Mouse (Mus musculus) ES-Bruce4 (cell line): ENCODE results near the gene Sel1l. TPM values are rescaled to one million over a fixed set of nuclear protein-coding genes. Genes with fewer than 3 reads are reported as not detected.

ENCODE experiments used
- H3K27ac ChIP-seq: 2 replicates; pipeline ENCODE4 v1.5.1; 2012; ENCODE audit warnings: low read length, inconsistent platforms; ENCODE audit not compliant: insufficient read depth
- H3K27me3 ChIP-seq: 2 replicates; pipeline ENCODE4 v1.6.1; 2012; ENCODE audit warnings: mild to moderate bottlenecking, low read length, inconsistent platforms; ENCODE audit not compliant: control insufficient read depth, poor library complexity, insufficient read depth, severe bottlenecking
- H3K36me3 ChIP-seq: 2 replicates; pipeline ENCODE4 v1.6.1; 2012; ENCODE audit warnings: inconsistent platforms, mild to moderate bottlenecking, low read length, moderate library complexity; ENCODE audit not compliant: control insufficient read depth, poor library complexity, insufficient read depth, severe bottlenecking
- H3K4me1 ChIP-seq: one replicate; pipeline ENCODE4 v1.8.1; 2011; ENCODE audit warnings: low read length; ENCODE audit not compliant: control insufficient read depth, insufficient read depth
- H3K4me3 ChIP-seq: 2 replicates; pipeline ENCODE4 v1.5.1; 2011; ENCODE audit warnings: low read depth, mild to moderate bottlenecking, low read length
- H3K9ac ChIP-seq: 2 replicates; pipeline ENCODE4 v1.6.1; 2012; ENCODE audit warnings: low read depth, mild to moderate bottlenecking, inconsistent platforms; ENCODE audit not compliant: poor library complexity, severe bottlenecking
- H3K9me3 ChIP-seq: replicated peaks from 2 replicates; pipeline ENCODE4 v1.6.1; 2012; ENCODE audit warnings: mild to moderate bottlenecking, low read length, inconsistent platforms; ENCODE audit not compliant: control insufficient read depth, poor library complexity, insufficient read depth, severe bottlenecking
- CTCF ChIP-seq: IDR thresholded peaks from one replicate; pipeline ENCODE4 v1.8.1; 2011; ENCODE audit warnings: low read depth, low read length
- EP300 ChIP-seq: IDR thresholded peaks from 2 replicates; pipeline ENCODE4 v1.6.1; 2011; ENCODE audit warnings: low read depth, low read length; ENCODE audit not compliant: insufficient read depth
- POLR2A ChIP-seq: IDR thresholded peaks from one replicate; pipeline ENCODE4 v1.8.1; 2011; ENCODE audit warnings: low read length; ENCODE audit not compliant: insufficient read depth
- polyA plus RNA-seq: library from polyadenylated mRNA; stranded (reverse); fragments of >200 nt; gene quantifications from 2 replicates; pipeline ENCODE4 v1.2.4, GENCODE M21; 2011; ENCODE audit warnings: low read depth; ENCODE audit not compliant: missing spikeins, insufficient read depth, insufficient read length

Gene Sel1l
- polyA plus RNA-seq: 42.5 and 44.3 TPM in 2 replicates

- Histone ChIP-seq H3K9me3 (no peaks in the 10 kb centered on the region), H3K27me3 (no peaks in the 10 kb centered on the region), H3K4me1 (no peaks in the 10 kb centered on the region), H3K27ac (no peak within 1 kb of the TSS), H3K9ac (peak within 1 kb of the TSS; percentile 56), H3K36me3 (no peaks in the 10 kb centered on the region), H3K4me3 (peak within 1 kb of the TSS; percentile 96)
- TF ChIP-seq POLR2A (peak; percentile 23), CTCF (no peak)
These were observed at the start of gene Sel1l for GRCm38 (mm10) chr12:91849045-91849467. Gene Sel1l (minus strand): TSS chr12:91849157.

DNA sequence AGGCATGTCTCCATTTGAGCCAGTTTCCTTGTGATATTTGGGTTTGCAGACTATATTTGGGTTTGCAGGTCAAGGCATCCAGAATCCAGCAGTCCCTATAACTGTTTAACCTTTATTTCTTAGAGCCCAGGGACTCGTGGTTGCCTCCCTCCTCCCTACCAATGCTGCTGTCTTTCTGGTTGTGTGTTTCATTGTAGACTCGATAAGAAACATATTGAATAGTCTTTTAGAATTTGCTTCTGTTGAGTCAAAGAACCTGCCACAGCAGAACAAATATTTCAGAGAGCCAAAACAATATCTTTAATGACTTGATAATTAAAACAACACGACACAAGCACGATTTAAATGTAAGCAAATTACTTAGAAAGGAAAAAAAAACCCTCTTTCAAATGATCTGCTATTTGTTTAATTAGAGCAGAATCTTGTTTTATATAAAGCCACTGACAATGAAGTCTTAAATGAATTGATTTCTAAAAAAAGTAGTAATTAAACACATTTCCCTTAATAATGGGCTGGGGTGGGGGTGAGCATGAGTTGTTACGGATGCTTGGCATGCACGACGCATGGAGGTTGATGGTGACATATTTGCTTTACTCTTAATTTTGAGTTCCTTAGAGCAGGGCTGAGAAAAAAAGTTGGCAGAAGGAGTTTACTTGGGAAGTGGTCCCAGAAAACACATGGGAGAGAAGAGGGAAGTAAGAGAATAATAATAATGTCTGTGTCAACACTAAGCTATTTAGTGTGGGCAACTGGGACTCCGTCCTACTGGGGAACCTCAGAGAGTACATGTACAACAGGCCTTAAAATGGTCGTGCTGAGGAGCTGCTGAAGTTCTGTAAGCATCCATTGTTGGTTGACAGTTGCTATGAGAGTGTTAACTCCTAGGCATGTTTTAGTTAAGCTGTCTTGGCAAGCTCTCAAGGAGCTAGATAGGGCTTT lies 43.9 kb upstream of the Sel1l start:
- no peak for TF ChIP-seq CTCF
- no peak for TF ChIP-seq POLR2A
- no peak for TF ChIP-seq EP300
- no peak overlapping the region for H3K4me3 ChIP-seq
- no peak overlapping the region for H3K9ac ChIP-seq
- no peak overlapping the region for H3K27ac ChIP-seq
- no peaks in the 10 kb centered on the region for H3K9me3 ChIP-seq
- no peaks in the 10 kb centered on the region for H3K4me1 ChIP-seq
- no peaks in the 10 kb centered on the region; the same call in 1 of the 2 replicates for H3K27me3 ChIP-seq
- no peaks in the 10 kb centered on the region for H3K36me3 ChIP-seq

GRCm38 (mm10) chr12:91880431-91880830 lies 31.5 kb upstream of the Sel1l start:
- Histone ChIP-seq H3K9ac (no peak overlapping the region), H3K4me1 (no peaks in the 10 kb centered on the region), H3K9me3 (no peaks in the 10 kb centered on the region), H3K27me3 (no peaks in the 10 kb centered on the region; the same call in 1 of the 2 replicates), H3K36me3 (no peaks in the 10 kb centered on the region), H3K4me3 (no peak overlapping the region), H3K27ac (no peak overlapping the region)
- no peak for TF ChIP-seq EP300
- no peak for TF ChIP-seq POLR2A
- no peak for TF ChIP-seq CTCF

- no peaks in the 10 kb centered on the region for H3K36me3 ChIP-seq
- H3K27me3 ChIP-seq: no peaks in the 10 kb centered on the region
- no peak overlapping the region for H3K4me3 ChIP-seq
- H3K4me1 ChIP-seq: no peaks in the 10 kb centered on the region
- TF ChIP-seq CTCF: no peak
- TF ChIP-seq EP300: no peak
- no peak for TF ChIP-seq POLR2A
- H3K9me3 ChIP-seq: no peaks in the 10 kb centered on the region
- no peak overlapping the region for H3K27ac ChIP-seq
- H3K9ac ChIP-seq: no peak overlapping the region
These were observed 29.9 kb upstream of the Sel1l start for GRCm38 (mm10) chr12:91878912-91879250.

- Histone ChIP-seq H3K4me1 (no peaks in the 10 kb centered on the region), H3K4me3 (no peak overlapping the region), H3K9ac (no peak overlapping the region), H3K27me3 (no peaks in the 10 kb centered on the region), H3K36me3 (no peaks in the 10 kb centered on the region), H3K27ac (no peak overlapping the region), H3K9me3 (no peaks in the 10 kb centered on the region)
- TF ChIP-seq POLR2A: no peak
- TF ChIP-seq EP300: no peak
- TF ChIP-seq CTCF: no peak
These were observed 29.3 kb upstream of the Sel1l start for GRCm38 (mm10) chr12:91878056-91878911.

GRCm38 (mm10) chr12:91877646-91878045 lies 28.7 kb upstream of the Sel1l start:
- no peak overlapping the region for H3K4me3 ChIP-seq
- H3K9me3 ChIP-seq: no peaks in the 10 kb centered on the region

More at GRCm38 (mm10) chr12:91877646-91878045, 28.7 kb upstream of the Sel1l start:
- Histone ChIP-seq H3K4me1 (no peaks in the 10 kb centered on the region), H3K36me3 (no peaks in the 10 kb centered on the region), H3K27ac (no peak overlapping the region), H3K27me3 (no peaks in the 10 kb centered on the region), H3K9ac (no peak overlapping the region)
- TF ChIP-seq CTCF (peak; percentile 5), POLR2A (no peak)
